Mouse (Mus musculus): ENCODE results near the gene Desi1. TPM values are rescaled to one million over a fixed set of nuclear protein-coding genes. Genes with fewer than 3 reads are reported as not detected.

Desi1 gene
- polyA plus RNA-seq, 1 experiment from 2014 or later, result 36.7 TPM

DNA sequence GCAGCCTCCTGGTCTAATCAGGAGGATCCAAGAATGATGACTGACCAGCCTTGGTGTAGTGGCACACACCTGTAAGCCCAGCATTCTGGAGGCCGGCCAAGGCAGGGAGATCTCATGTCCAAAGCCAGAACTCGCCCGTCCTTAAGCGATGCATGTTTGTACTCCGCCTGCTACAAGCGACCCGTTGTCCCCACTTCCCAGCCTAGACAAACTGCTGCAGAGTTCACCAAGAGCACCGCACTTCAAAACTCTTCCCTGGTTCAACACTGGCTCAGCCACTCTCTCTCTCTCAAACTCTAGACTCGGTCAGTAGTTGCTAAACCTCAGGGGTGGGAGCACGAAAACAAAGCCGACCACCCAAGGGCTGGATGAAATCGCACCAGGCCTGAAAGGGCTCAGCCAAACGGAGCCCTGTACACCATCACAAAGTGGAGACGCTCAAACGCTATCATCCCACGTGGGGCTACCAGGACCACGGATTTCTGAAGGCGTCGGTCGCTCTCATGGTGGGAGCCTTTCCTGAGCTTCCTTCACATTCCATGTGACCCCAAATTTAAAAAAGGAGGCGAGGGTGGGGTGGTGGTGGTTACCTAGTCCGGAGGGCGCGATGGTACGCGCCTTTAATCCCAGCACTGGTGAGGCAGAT, 12.7 kb upstream of the Desi1 start:
- Histone ChIP-seq H3K4me2 (peak overlapping the region; percentile 98), H3K27me3 (no peaks in the 10 kb centered on the region), H3K9me3 (replicated peaks) (no peaks in the 10 kb centered on the region), H3K27ac (no peak overlapping the region), H3K4me1 (peaks cover 32% of the 10 kb centered on the region), H3K4me3 (peak overlapping the region; percentile 100), H3K9ac (peak overlapping the region; percentile 97), H3K36me3 (ENCODE audit: poor library complexity, severe bottlenecking) (peaks cover 18% of the 10 kb centered on the region)
- WGBS, result 5% methylated on average over 26 of the region's 26 CpGs
- no peak for ATAC-seq

DNA sequence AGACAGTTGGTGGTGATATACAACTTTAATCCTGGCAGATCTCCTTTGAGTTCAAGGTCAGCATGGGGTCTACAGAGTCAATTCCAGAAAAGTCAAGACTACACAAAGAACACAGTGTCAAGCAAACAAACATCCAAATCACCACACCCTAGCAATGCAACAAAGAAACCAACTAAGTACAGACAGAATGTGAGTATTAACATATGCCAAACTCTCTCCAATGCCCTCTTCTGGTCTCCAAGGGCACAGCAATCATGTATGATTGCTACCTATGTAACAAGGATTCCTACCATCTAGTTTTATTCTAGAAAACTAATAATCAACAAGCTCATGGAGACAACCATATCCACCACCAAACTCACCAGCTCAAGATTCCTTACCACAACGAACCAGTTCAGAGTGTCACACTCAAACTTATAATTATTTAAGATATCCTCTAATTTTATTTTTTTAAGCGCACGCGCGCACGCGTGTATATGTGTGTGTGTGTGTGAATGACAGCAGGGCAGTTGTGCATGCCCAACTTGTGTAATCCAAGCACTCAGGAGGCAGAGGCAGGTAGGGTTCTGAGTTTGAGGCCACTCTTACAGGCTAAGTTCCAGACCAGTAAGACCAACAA, 10.6 kb upstream of the Desi1 start:
- WGBS, result 97% methylated on average over 7 of the region's 7 CpGs
- Histone ChIP-seq H3K4me2 (no peak overlapping the region), H3K9ac (no peak overlapping the region), H3K9me3 (replicated peaks) (no peaks in the 10 kb centered on the region), H3K4me1 (peaks cover 32% of the 10 kb centered on the region), H3K36me3 (ENCODE audit: poor library complexity, severe bottlenecking) (peaks cover 36% of the 10 kb centered on the region), H3K27ac (no peak overlapping the region), H3K27me3 (no peaks in the 10 kb centered on the region), H3K4me3 (no peak overlapping the region)
- no peak for ATAC-seq

GRCm38 (mm10) chr15:82040650-82041049, 7.0 kb upstream of the Desi1 start:
- Histone ChIP-seq H3K4me2 (no peak overlapping the region), H3K27me3 (no peaks in the 10 kb centered on the region), H3K9me3 (replicated peaks) (no peaks in the 10 kb centered on the region), H3K4me1 (peaks cover 16% of the 10 kb centered on the region; the same call in 1 of the 2 replicates), H3K27ac (no peak overlapping the region), H3K9ac (no peak overlapping the region), H3K36me3 (ENCODE audit: poor library complexity, severe bottlenecking) (peaks cover 70% of the 10 kb centered on the region), H3K4me3 (no peak overlapping the region)
- no peak for ATAC-seq
- 100% methylated on average over 1 of the region's 1 CpGs for WGBS

DNA sequence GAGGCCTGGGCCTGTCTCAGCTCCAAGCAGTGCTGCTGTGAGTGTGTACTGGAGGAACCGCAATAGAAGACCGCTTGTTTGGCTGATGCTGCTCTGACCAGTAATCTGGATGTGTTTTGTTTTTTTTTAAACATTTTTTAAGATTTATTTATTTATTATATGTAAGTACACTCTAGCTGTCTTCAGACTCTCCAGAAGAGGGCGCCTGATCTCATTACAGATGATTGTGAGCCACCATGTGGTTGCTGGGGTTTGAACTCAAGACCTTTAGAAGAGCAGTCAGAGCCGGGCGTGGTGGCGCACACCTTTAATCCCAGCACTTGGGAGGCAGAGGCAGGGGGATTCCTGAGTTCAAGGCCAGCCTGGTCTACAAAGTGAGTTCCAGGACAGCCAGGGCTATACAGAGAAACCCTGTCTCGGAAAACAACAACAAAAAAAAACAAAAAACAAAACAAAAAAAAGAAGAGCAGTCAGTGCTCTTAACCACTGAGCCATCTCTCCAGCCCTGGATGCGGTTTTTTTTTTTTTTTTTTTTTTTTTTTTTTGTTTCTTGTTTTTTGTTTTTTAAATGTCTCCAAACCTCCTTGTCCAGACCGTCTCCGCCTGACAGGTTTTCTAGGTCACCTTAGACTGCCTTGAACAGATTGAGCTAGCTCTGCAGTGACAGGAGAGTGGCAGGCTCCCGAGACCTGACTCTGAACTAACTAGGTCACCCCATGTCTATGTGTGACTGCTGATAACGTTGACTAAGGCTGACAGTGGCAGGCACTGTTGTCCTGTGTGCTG, 2.4 kb upstream of the Desi1 start:
- Histone ChIP-seq H3K27me3 (no peaks in the 10 kb centered on the region), H3K9me3 (replicated peaks) (no peaks in the 10 kb centered on the region), H3K27ac (no peak overlapping the region), H3K9ac (no peak overlapping the region), H3K4me2 (no peak overlapping the region), H3K4me1 (no peaks in the 10 kb centered on the region), H3K36me3 (ENCODE audit: poor library complexity, severe bottlenecking) (peaks cover 92% of the 10 kb centered on the region), H3K4me3 (no peak overlapping the region)
- no peak for ATAC-seq
- WGBS, result 84% methylated on average over 12 of the region's 12 CpGs

GRCm38 (mm10) chr15:82032386-82032785, 1.3 kb downstream of the Desi1 start:
- no peak overlapping the region for H3K9ac ChIP-seq
- ATAC-seq, result no peak
- H3K27ac ChIP-seq, result no peak overlapping the region
- H3K4me1 ChIP-seq, result no peaks in the 10 kb centered on the region
- 89% methylated on average over 7 of the region's 7 CpGs for WGBS
- no peak overlapping the region for H3K4me2 ChIP-seq
- no peaks in the 10 kb centered on the region for H3K9me3 ChIP-seq (replicated peaks)
- peaks cover 93% of the 10 kb centered on the region for H3K36me3 ChIP-seq (ENCODE audit: poor library complexity, severe bottlenecking)
- H3K27me3 ChIP-seq, result no peaks in the 10 kb centered on the region
- no peak overlapping the region for H3K4me3 ChIP-seq

- H3K4me2 ChIP-seq, result no peak overlapping the region
- H3K9ac ChIP-seq, result no peak overlapping the region
- no peak overlapping the region for H3K4me3 ChIP-seq
- WGBS, result 93% methylated on average over 7 of the region's 7 CpGs
- no peaks in the 10 kb centered on the region for H3K9me3 ChIP-seq (replicated peaks)
- ATAC-seq, result no peak
- no peak overlapping the region for H3K27ac ChIP-seq
- no peaks in the 10 kb centered on the region for H3K27me3 ChIP-seq
- H3K4me1 ChIP-seq, result no peaks in the 10 kb centered on the region
- peaks cover 97% of the 10 kb centered on the region for H3K36me3 ChIP-seq (ENCODE audit: poor library complexity, severe bottlenecking)
Measured at GRCm38 (mm10) chr15:82027726-82028125, 5.9 kb downstream of the Desi1 start.

- Histone ChIP-seq H3K9ac (no peak overlapping the region), H3K27ac (no peak overlapping the region), H3K4me3 (no peak overlapping the region), H3K4me1 (no peaks in the 10 kb centered on the region), H3K9me3 (replicated peaks) (no peaks in the 10 kb centered on the region), H3K4me2 (no peak overlapping the region), H3K27me3 (no peaks in the 10 kb centered on the region), H3K36me3 (ENCODE audit: poor library complexity, severe bottlenecking) (peaks cover 98% of the 10 kb centered on the region)
- 96% methylated on average over 7 of the region's 7 CpGs for WGBS
- no peak for ATAC-seq
Measured at GRCm38 (mm10) chr15:82027276-82027675, 6.4 kb downstream of the Desi1 start.

DNA sequence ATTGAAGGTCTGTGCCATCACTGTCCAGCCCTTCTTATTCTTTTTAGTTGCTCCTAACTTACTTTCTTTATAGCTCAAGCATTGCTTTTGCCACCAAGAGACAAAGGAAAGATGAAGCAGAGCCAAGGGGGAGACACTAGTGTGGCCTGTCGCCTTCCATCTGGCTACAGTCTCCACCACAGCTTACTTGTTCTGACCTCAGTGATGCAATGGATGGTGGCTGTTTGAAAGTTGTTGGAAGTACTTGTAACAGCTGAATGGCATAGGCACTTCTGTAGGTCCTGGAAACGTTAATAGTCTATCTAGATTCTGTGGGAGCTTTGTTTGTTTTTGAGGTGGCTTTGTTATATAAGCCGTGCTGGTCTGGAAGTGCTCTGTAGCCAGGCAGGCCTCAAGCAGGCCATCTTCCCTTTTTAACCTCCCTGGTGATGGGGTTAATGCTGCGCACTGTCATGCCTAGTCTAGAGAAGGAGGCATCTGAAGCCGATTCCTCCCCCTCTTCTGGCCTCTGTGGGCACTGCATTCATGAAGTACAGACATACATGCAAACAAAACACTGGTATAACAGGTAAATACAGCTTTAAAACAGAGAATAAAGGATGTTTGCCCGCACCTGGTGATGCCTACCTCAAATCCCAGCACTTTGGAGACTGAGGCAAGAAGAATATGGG, 9.6 kb downstream of the Desi1 start:
- H3K27ac ChIP-seq, result no peak overlapping the region
- H3K4me1 ChIP-seq, result no peaks in the 10 kb centered on the region
- H3K9ac ChIP-seq, result no peak overlapping the region
- WGBS, result 89% methylated on average over 6 of the region's 6 CpGs
- H3K27me3 ChIP-seq, result no peaks in the 10 kb centered on the region
- H3K4me2 ChIP-seq, result no peak overlapping the region
- peaks cover 88% of the 10 kb centered on the region for H3K36me3 ChIP-seq (ENCODE audit: poor library complexity, severe bottlenecking)
- ATAC-seq, result no peak
- no peaks in the 10 kb centered on the region for H3K9me3 ChIP-seq (replicated peaks)
- H3K4me3 ChIP-seq, result no peak overlapping the region

DNA sequence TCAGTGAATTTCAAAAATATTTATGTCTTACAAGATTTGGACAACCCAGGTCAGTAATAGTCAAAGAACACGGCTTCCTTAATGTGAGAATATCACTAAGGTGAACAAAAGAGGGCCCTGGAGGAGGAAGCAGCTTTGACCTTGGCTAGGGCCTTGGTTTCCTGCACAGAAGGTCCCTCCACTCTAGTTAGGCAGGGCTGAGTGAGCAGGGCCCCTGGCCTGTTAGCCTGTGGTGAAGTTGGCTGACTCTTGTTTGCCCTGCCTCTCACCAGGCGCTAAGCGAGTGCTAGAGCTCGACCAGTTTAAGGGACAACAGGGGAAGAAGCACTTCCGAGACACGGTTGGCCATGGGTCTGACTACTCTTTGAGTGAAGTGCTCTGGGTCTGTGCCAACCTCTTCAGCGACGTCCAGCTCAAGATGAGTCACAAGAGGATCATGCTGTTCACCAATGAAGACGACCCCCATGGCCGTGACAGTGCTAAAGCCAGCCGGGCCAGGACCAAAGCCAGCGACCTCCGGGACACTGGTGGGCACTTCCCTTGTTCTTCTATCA, 11.1 kb downstream of the Desi1 start:
- H3K4me2 ChIP-seq, result no peak overlapping the region
- ATAC-seq, result no peak
- no peak overlapping the region for H3K27ac ChIP-seq
- H3K27me3 ChIP-seq, result no peaks in the 10 kb centered on the region
- no peak overlapping the region for H3K4me3 ChIP-seq
- WGBS, result 86% methylated on average over 13 of the region's 13 CpGs
- H3K9ac ChIP-seq, result no peak overlapping the region
- H3K9me3 ChIP-seq (replicated peaks), result no peaks in the 10 kb centered on the region
- peaks cover 2% of the 10 kb centered on the region; the same call in 1 of the 2 replicates for H3K4me1 ChIP-seq
- H3K36me3 ChIP-seq (ENCODE audit: poor library complexity, severe bottlenecking), result peaks cover 77% of the 10 kb centered on the region

DNA sequence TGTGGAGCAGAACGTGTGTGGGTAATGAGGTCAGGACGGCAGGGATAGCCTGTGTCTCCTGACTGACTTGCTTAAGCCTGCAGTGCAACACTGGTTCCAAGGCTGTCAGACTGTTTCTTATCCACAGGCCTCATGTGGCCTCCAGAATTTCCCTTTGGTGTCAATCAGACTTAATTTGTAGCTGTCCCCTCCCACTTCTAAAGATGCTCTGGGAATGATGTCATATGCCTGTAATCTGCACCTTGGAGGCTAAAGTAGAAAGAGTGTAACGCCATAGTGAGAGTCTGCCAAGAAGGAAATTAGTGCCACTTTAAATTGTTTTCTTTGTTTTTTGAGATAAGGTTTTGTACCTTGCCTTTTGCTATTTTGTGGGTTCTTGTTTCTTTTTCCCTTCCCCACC, 14.4 kb downstream of the Desi1 start:
- ATAC-seq, result no peak
- 71% methylated on average over 3 of the region's 3 CpGs for WGBS
- Histone ChIP-seq H3K9ac (no peak overlapping the region), H3K9me3 (replicated peaks) (no peaks in the 10 kb centered on the region), H3K4me2 (no peak overlapping the region), H3K4me3 (no peak overlapping the region), H3K27me3 (no peaks in the 10 kb centered on the region), H3K36me3 (ENCODE audit: poor library complexity, severe bottlenecking) (peaks cover 45% of the 10 kb centered on the region), H3K27ac (no peak overlapping the region), H3K4me1 (peaks cover 24% of the 10 kb centered on the region)

GRCm38 (mm10) chr15:82017461-82017860, 16.2 kb downstream of the Desi1 start:
- Histone ChIP-seq H3K36me3 (ENCODE audit: poor library complexity, severe bottlenecking) (peaks cover 27% of the 10 kb centered on the region), H3K27me3 (no peaks in the 10 kb centered on the region), H3K9me3 (replicated peaks) (no peaks in the 10 kb centered on the region), H3K4me2 (peak overlapping the region; percentile 27; the same call in 1 of the 2 replicates), H3K9ac (no peak overlapping the region), H3K4me1 (peaks cover 29% of the 10 kb centered on the region), H3K27ac (no peak overlapping the region), H3K4me3 (no peak overlapping the region)
- no peak for ATAC-seq
- WGBS, result 75% methylated on average over 4 of the region's 4 CpGs

- Histone ChIP-seq H3K4me3 (peak overlapping the region; percentile 89), H3K4me1 (peaks cover 29% of the 10 kb centered on the region), H3K27ac (peak overlapping the region; percentile 64), H3K4me2 (peak overlapping the region; percentile 97), H3K9ac (peak overlapping the region; percentile 92), H3K27me3 (no peaks in the 10 kb centered on the region), H3K36me3 (ENCODE audit: poor library complexity, severe bottlenecking) (peaks cover 24% of the 10 kb centered on the region), H3K9me3 (replicated peaks) (no peaks in the 10 kb centered on the region)
- WGBS, result 16% methylated on average over 6 of the region's 6 CpGs
- no peak for ATAC-seq
Measured at GRCm38 (mm10) chr15:82016830-82017229, 16.8 kb downstream of the Desi1 start.
